Mouse (Mus musculus): ENCODE measurements at regions not wholly inside any gene's neighbourhood (a gene's known extent, or its start where the extent isn't known, plus 50 kb on each side); places are given as distances from the start of the nearest gene placed in this dataset.
"Not testable (repeated sequence)": the region's sequence is repeated elsewhere in the genome, so short reads cannot be mapped to it uniquely, and the experiment has no call there.

DNA sequence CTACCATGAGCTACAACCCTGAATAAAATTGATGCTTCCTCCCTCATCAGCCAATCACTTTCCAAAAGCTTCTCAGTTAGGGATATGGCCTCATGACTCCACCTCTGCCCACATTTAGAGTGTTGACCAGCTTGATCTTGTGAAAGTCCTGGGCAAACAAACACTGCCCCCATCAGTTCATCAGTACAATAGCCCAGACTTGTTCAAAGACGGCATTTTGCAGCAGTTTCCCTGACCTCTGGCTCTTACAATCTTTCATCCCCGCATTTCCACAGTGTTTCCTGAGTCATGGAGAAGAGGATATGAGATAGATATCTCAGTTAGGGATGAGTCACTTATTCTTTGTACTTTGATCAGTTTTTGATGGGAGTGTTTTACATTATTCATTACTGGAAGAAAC lies 203.5 kb upstream of the Asrgl1 start:
- TF ChIP-seq TAL1 (conservative IDR thresholded peaks at IDR 0.05; ENCODE audit: low read depth, low read length); GATA1 (IDR thresholded peaks at IDR 0.05; ENCODE audit: borderline replicate concordance, low read length): not testable (repeated sequence)

Data from G1E (cell line).